Mouse (Mus musculus) stomach, embryonic 15.5 days (tissue): ENCODE measurements at regions not wholly inside any gene's neighbourhood (a gene's known extent, or its start where the extent isn't known, plus 50 kb on each side); places are given as distances from the start of the nearest gene placed in this dataset.

ENCODE experiments used
- ATAC-seq: fragments of 200-750 bp; cut with Nextera tagmentation; 2 replicates; pipeline ENCODE4 v1.8.0; 2017; ENCODE audit warnings: low read depth, moderate number of reproducible peaks, moderate TSS enrichment; ENCODE audit not compliant: insufficient read depth, low FRiP score
- H3K27ac ChIP-seq: fragments of 300-500 bp; sonication (generic); 2 replicates; pipeline ENCODE4 v1.5.1; 2015; ENCODE audit warnings: mild to moderate bottlenecking, inconsistent platforms
- H3K27me3 ChIP-seq: fragments of 300-500 bp; sonication (generic); replicated peaks from 2 replicates; pipeline ENCODE4 v1.6.1; 2015; ENCODE audit warnings: inconsistent platforms
- H3K36me3 ChIP-seq: fragments of 300-500 bp; sonication (generic); 2 replicates; pipeline ENCODE4 v1.6.1; 2015; ENCODE audit warnings: inconsistent platforms
- H3K4me1 ChIP-seq: fragments of 300-500 bp; sonication (generic); 2 replicates; pipeline ENCODE4 v1.6.1; 2015; ENCODE audit warnings: inconsistent platforms
- H3K4me2 ChIP-seq: fragments of 300-500 bp; sonication (generic); 2 replicates; pipeline ENCODE4 v1.6.1; 2015; ENCODE audit warnings: mild to moderate bottlenecking, inconsistent platforms
- H3K4me3 ChIP-seq: fragments of 300-500 bp; sonication (generic); replicated peaks from 2 replicates; pipeline ENCODE4 v1.5.1; 2015; ENCODE audit warnings: inconsistent platforms
- H3K9ac ChIP-seq: fragments of 300-500 bp; sonication (generic); 2 replicates; pipeline ENCODE4 v1.6.1; 2015; ENCODE audit warnings: inconsistent platforms
- H3K9me3 ChIP-seq: fragments of 300-500 bp; sonication (generic); 2 replicates; pipeline ENCODE4 v1.6.1; 2016; ENCODE audit warnings: inconsistent platforms
- WGBS: fragments of 180-500 bp; shearing (Covaris S2); methylation state at CpG from one replicate; pipeline ENCODE4 v1.1.7; 2015; 5-methylcytosine and 5-hydroxymethylcytosine counted together

GRCm38 (mm10) chr7:129902256-129902655 is 310.6 kb downstream of the Wdr11 start:
- WGBS, result 76% methylated on average over 4 of the region's 4 CpGs
- Histone ChIP-seq H3K4me3 (no peak overlapping the region), H3K4me1 (no peaks in the 10 kb centered on the region), H3K9me3 (no peaks in the 10 kb centered on the region), H3K27me3 (no peaks in the 10 kb centered on the region), H3K4me2 (no peak overlapping the region), H3K27ac (no peak overlapping the region), H3K9ac (no peak overlapping the region), H3K36me3 (no peaks in the 10 kb centered on the region)
- no peak for ATAC-seq

GRCm38 (mm10) chr7:129903126-129903525 is 311.5 kb downstream of the Wdr11 start:
- H3K4me1 ChIP-seq, result no peaks in the 10 kb centered on the region
- H3K4me3 ChIP-seq, result no peak overlapping the region
- H3K9me3 ChIP-seq, result no peaks in the 10 kb centered on the region
- no peak overlapping the region for H3K4me2 ChIP-seq
- H3K9ac ChIP-seq, result no peak overlapping the region
- WGBS, result 72% methylated on average over 5 of the region's 5 CpGs
- no peak overlapping the region for H3K27ac ChIP-seq
- no peaks in the 10 kb centered on the region for H3K27me3 ChIP-seq
- H3K36me3 ChIP-seq, result no peaks in the 10 kb centered on the region
- ATAC-seq, result no peak

GRCm38 (mm10) chr7:129906131-129906530 is 314.5 kb downstream of the Wdr11 start:
- H3K27me3 ChIP-seq, result no peaks in the 10 kb centered on the region
- H3K36me3 ChIP-seq, result no peaks in the 10 kb centered on the region
- H3K4me3 ChIP-seq, result no peak overlapping the region
- H3K9me3 ChIP-seq, result no peaks in the 10 kb centered on the region
- 57% methylated on average over 1 of the region's 1 CpGs for WGBS
- no peaks in the 10 kb centered on the region for H3K4me1 ChIP-seq
- no peak overlapping the region for H3K27ac ChIP-seq
- ATAC-seq, result no peak
- no peak overlapping the region for H3K9ac ChIP-seq
- H3K4me2 ChIP-seq, result no peak overlapping the region

- Histone ChIP-seq H3K4me1 (no peaks in the 10 kb centered on the region), H3K9me3 (no peaks in the 10 kb centered on the region), H3K27ac (no peak overlapping the region), H3K9ac (no peak overlapping the region), H3K36me3 (no peaks in the 10 kb centered on the region), H3K4me2 (no peak overlapping the region), H3K4me3 (no peak overlapping the region), H3K27me3 (no peaks in the 10 kb centered on the region)
- ATAC-seq, result no peak
- 87% methylated on average over 5 of the region's 5 CpGs for WGBS
These were observed 317.2 kb downstream of the Wdr11 start for GRCm38 (mm10) chr7:129908826-129909225.

GRCm38 (mm10) chr7:129909730-129910129 is 318.1 kb downstream of the Wdr11 start:
- Histone ChIP-seq H3K4me3 (no peak overlapping the region), H3K4me2 (no peak overlapping the region), H3K27me3 (no peaks in the 10 kb centered on the region), H3K27ac (no peak overlapping the region), H3K9me3 (no peaks in the 10 kb centered on the region), H3K9ac (no peak overlapping the region), H3K4me1 (no peaks in the 10 kb centered on the region), H3K36me3 (no peaks in the 10 kb centered on the region)
- WGBS, result 71% methylated on average over 1 of the region's 1 CpGs
- ATAC-seq, result no peak

GRCm38 (mm10) chr7:129910826-129911225 is 319.2 kb downstream of the Wdr11 start:
- H3K9me3 ChIP-seq, result no peaks in the 10 kb centered on the region
- no peak overlapping the region for H3K4me2 ChIP-seq
- ATAC-seq, result no peak
- H3K27ac ChIP-seq, result no peak overlapping the region
- H3K9ac ChIP-seq, result no peak overlapping the region
- no peak overlapping the region for H3K4me3 ChIP-seq
- H3K36me3 ChIP-seq, result no peaks in the 10 kb centered on the region
- no peaks in the 10 kb centered on the region for H3K27me3 ChIP-seq
- H3K4me1 ChIP-seq, result no peaks in the 10 kb centered on the region
- 64% methylated on average over 3 of the region's 3 CpGs for WGBS

- H3K36me3 ChIP-seq, result no peaks in the 10 kb centered on the region
- no peak for ATAC-seq
- no peak overlapping the region for H3K4me3 ChIP-seq
- 91% methylated on average over 6 of the region's 6 CpGs for WGBS
- no peaks in the 10 kb centered on the region for H3K9me3 ChIP-seq
- no peak overlapping the region for H3K27ac ChIP-seq
- no peak overlapping the region for H3K4me2 ChIP-seq
- no peaks in the 10 kb centered on the region for H3K27me3 ChIP-seq
- H3K9ac ChIP-seq, result no peak overlapping the region
- no peaks in the 10 kb centered on the region for H3K4me1 ChIP-seq
These were observed 323.2 kb downstream of the Wdr11 start for GRCm38 (mm10) chr7:129914871-129915270.

GRCm38 (mm10) chr7:129918240-129919200 is 326.9 kb downstream of the Wdr11 start:
- ATAC-seq, result no peak
- Histone ChIP-seq H3K27me3 (no peaks in the 10 kb centered on the region), H3K36me3 (no peaks in the 10 kb centered on the region), H3K9me3 (no peaks in the 10 kb centered on the region), H3K9ac (no peak overlapping the region), H3K4me3 (no peak overlapping the region), H3K4me2 (no peak overlapping the region), H3K4me1 (no peaks in the 10 kb centered on the region), H3K27ac (no peak overlapping the region)
- 85% methylated on average over 18 of the region's 18 CpGs for WGBS

- H3K4me3 ChIP-seq, result no peak overlapping the region
- ATAC-seq, result no peak
- no peak overlapping the region for H3K4me2 ChIP-seq
- 78% methylated on average over 7 of the region's 7 CpGs for WGBS
- H3K27ac ChIP-seq, result no peak overlapping the region
- H3K4me1 ChIP-seq, result no peaks in the 10 kb centered on the region
- H3K9ac ChIP-seq, result no peak overlapping the region
- no peaks in the 10 kb centered on the region for H3K9me3 ChIP-seq
- H3K36me3 ChIP-seq, result no peaks in the 10 kb centered on the region
- H3K27me3 ChIP-seq, result no peaks in the 10 kb centered on the region
These were observed 330.6 kb downstream of the Wdr11 start for GRCm38 (mm10) chr7:129922291-129922690.

- no peak for ATAC-seq
- no peak overlapping the region for H3K27ac ChIP-seq
- WGBS, result 80% methylated on average over 6 of the region's 6 CpGs
These were observed 345.1 kb downstream of the Wdr11 start for GRCm38 (mm10) chr7:129936731-129937130.

GRCm38 (mm10) chr7:129937715-129938114 is 346.1 kb downstream of the Wdr11 start:
- H3K9me3 ChIP-seq, result no peaks in the 10 kb centered on the region
- H3K9ac ChIP-seq, result no peak overlapping the region
- H3K36me3 ChIP-seq, result no peaks in the 10 kb centered on the region
- no peak overlapping the region for H3K4me3 ChIP-seq
- H3K4me1 ChIP-seq, result no peaks in the 10 kb centered on the region
- peak; percentile 38; the same call in 1 of the 2 replicates for ATAC-seq
- no peaks in the 10 kb centered on the region for H3K27me3 ChIP-seq
- no peak overlapping the region for H3K4me2 ChIP-seq
- WGBS, result 73% methylated on average over 6 of the region's 6 CpGs
- H3K27ac ChIP-seq, result no peak overlapping the region

More at GRCm38 (mm10) chr7:129936731-129937130, 345.1 kb downstream of the Wdr11 start:
- no peaks in the 10 kb centered on the region for H3K36me3 ChIP-seq
- no peak overlapping the region for H3K9ac ChIP-seq
- H3K27me3 ChIP-seq, result no peaks in the 10 kb centered on the region
- H3K4me1 ChIP-seq, result no peaks in the 10 kb centered on the region
- H3K4me2 ChIP-seq, result no peak overlapping the region
- no peaks in the 10 kb centered on the region for H3K9me3 ChIP-seq
- no peak overlapping the region for H3K4me3 ChIP-seq

GRCm38 (mm10) chr7:129938141-129938540 is 346.5 kb downstream of the Wdr11 start:
- no peak overlapping the region for H3K9ac ChIP-seq
- H3K4me3 ChIP-seq, result no peak overlapping the region
- no peaks in the 10 kb centered on the region for H3K27me3 ChIP-seq
- H3K9me3 ChIP-seq, result no peaks in the 10 kb centered on the region
- no peaks in the 10 kb centered on the region for H3K36me3 ChIP-seq
- 70% methylated on average over 10 of the region's 10 CpGs for WGBS
- H3K4me1 ChIP-seq, result no peaks in the 10 kb centered on the region
- H3K27ac ChIP-seq, result no peak overlapping the region
- ATAC-seq, result no peak
- no peak overlapping the region for H3K4me2 ChIP-seq
